Mouse (Mus musculus): ENCODE data around the gene Smarcc1.

DNA sequence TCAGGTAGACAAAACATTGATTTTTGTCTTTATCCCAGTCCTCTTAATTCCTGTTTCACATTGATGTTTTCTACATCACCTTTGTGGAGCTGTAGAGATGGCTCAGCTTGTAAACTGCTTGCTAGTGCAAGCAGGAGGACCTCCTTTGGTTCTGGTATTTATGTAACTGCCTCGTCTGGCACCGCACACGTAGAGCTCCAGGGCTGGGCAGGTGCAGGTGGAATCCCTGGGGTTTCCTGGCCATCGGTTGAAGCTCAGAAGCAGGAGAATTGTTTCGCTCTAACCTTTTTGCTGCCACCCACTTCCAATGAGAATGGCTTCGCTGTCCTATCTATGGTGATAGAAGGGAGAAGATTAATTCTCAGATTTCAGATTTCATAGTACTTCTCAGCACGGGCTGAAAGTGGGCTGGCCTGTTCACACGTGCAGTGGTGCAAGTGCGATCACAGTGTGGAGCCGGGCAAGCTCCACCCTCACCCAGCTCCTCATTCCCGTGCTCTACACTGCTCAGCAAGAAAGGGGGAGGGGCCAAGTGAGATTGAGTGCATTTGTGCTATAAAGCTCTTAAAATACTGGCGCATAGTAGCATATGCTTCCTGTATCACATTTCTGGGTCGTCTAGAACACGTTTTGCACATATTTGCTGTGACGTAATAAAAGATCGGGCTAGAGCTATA lies 113.0 kb downstream of the Smarcc1 start:
- TF ChIP-seq USF1 (IDR thresholded peaks at IDR 0.05; ENCODE audit: low read depth, low read length) (no peak), CTCF (IDR thresholded peaks at IDR 0.05 in 2 of 3, conservative IDR thresholded peaks at IDR 0.05 in 1 of 3; ENCODE audit: control insufficient read depth in 1 of 3, insufficient read depth in 1 of 3, low read depth in 2 of 3, low read length in 3 of 3, poor library complexity in 1 of 3, severe bottlenecking in 1 of 3) (no peak), GATA1 (IDR thresholded peaks at IDR 0.05; ENCODE audit: low read depth, low read length) (no peak), GABPA (IDR thresholded peaks at IDR 0.05; ENCODE audit: low read depth, low read length) (no peak), MAFK (IDR thresholded peaks at IDR 0.05; ENCODE audit: borderline replicate concordance, low read depth, low read length) (no peak), CHD2 (IDR thresholded peaks at IDR 0.05; ENCODE audit: low read length) (no peak), ETS1 (IDR thresholded peaks at IDR 0.05; ENCODE audit: low read depth, low read length) (no peak), HCFC1 (IDR thresholded peaks at IDR 0.05; ENCODE audit: low read depth, low read length) (no peak), EP300 (IDR thresholded peaks at IDR 0.05; ENCODE audit: low read depth in 1 of 2, low read length in 2 of 2) (no peak), MAX (IDR thresholded peaks at IDR 0.05; ENCODE audit: low read length) (no peak), KAT2A (conservative IDR thresholded peaks at IDR 0.05; ENCODE audit: low read depth, low read length) (no peak), E2F4 (IDR thresholded peaks at IDR 0.05; ENCODE audit: borderline replicate concordance, low read depth, low read length) (no peak), UBTF (IDR thresholded peaks at IDR 0.05; ENCODE audit: borderline replicate concordance, insufficient read depth, low read depth, low read length) (no peak), MAZ (IDR thresholded peaks at IDR 0.05; ENCODE audit: low read depth, low read length) (no peak)
